ENCODE assay signal across 39 mouse cellular contexts in genomic region chr3:97651604-97652003, GRCm38 (mm10). TPM values are rescaled to one million over a fixed set of nuclear protein-coding genes. Genes with fewer than 3 reads are reported as not detected.
DNase-seq lines count a peak whose midpoint lies in the region; ATAC-seq and TF ChIP-seq lines count a peak whose summit lies in the region.
"Had no signal": no experiment of that assay in that cellular context is flagged by ENCODE, and none has a peak within 500 bp of the region (broad histone marks: within the 10 kb centered on the region; RNA-seq: fewer than 3 reads in every experiment).

No protein-coding gene starts in this region.

- H3K9ac ChIP-seq in liver, adult 2 months (ENCODE audit: low read depth, low read length), result no peak overlapping the region
- H3K9ac ChIP-seq in liver, embryonic 12.5 days, result no peak overlapping the region
- H3K9ac ChIP-seq in heart, embryonic 12.5 days, result peak overlapping the region; percentile 0; the same call in 1 of the 2 replicates
- peak overlapping the region; percentile 25; the same call in 1 of the 2 replicates for H3K9ac ChIP-seq in heart, postnatal 0 days (replicated peaks; ENCODE audit: low read depth, low read length)
- H3K9ac ChIP-seq: embryonic facial prominence, embryonic 15.5 days; forebrain, embryonic 12.5 days; forebrain, postnatal 0 days; kidney, embryonic 15.5 days; liver, embryonic 14.5 days; midbrain, embryonic 13.5 days; stomach, embryonic 15.5 days had no signal

- peak; percentile 12 for DNase-seq in liver, adult 2 months (ENCODE audit: extremely low read depth, low read depth, low spot score)
- peak; percentile 80 for DNase-seq in heart, postnatal 0 days (ENCODE audit: low spot score)
- DNase-seq in retina, postnatal 1 day, result no peak
- DNase-seq in neural tube, embryonic 10.5 days (ENCODE audit: extremely low spot score, low spot score), result no peak
- DNase-seq in kidney, postnatal 10 days, result no peak
- DNase-seq: adrenal gland, postnatal 36 days; B cell, adult 2 months; cerebellum, adult 18-20 months; cerebellum, postnatal 14 days; forebrain, postnatal 0 days; kidney, adult 18-20 months; kidney, postnatal 4 days; layer of hippocampus, postnatal 36 days; left cerebral cortex, postnatal 4 days; lung, adult 2 months; lung, postnatal 10 days; right cerebral cortex, postnatal 14 days had no signal

- peaks cover 30% of the 10 kb centered on the region for H3K4me1 ChIP-seq in liver, adult 2 months (ENCODE audit: control insufficient read depth, insufficient read depth, low read length)
- peaks cover 4% of the 10 kb centered on the region; the same call in 1 of the 2 replicates for H3K4me1 ChIP-seq in liver, embryonic 12.5 days
- H3K4me1 ChIP-seq in heart, embryonic 12.5 days (replicated peaks), result peaks cover 13% of the 10 kb centered on the region; the same call in 1 of the 2 replicates
- H3K4me1 ChIP-seq in heart, postnatal 0 days (ENCODE audit: control insufficient read depth, insufficient read depth), result peaks cover 30% of the 10 kb centered on the region
- H3K4me1 ChIP-seq: embryonic facial prominence, embryonic 10.5 days; embryonic facial prominence, embryonic 15.5 days; forebrain, embryonic 12.5 days; hindbrain, embryonic 10.5 days; midbrain, embryonic 13.5 days; stomach, embryonic 15.5 days had no signal

- H3K4me3 ChIP-seq in liver, adult 2 months (ENCODE audit: insufficient read depth, low read depth, low read length), result no peak overlapping the region
- no peak overlapping the region for H3K4me3 ChIP-seq in liver, embryonic 12.5 days
- H3K4me3 ChIP-seq in heart, embryonic 12.5 days, result peak overlapping the region; percentile 9
- H3K4me3 ChIP-seq in heart, postnatal 0 days (ENCODE audit: low read depth, low read length), result peak overlapping the region; percentile 8; the same call in 1 of the 2 replicates
- H3K4me3 ChIP-seq: embryonic facial prominence, embryonic 10.5 days; embryonic facial prominence, embryonic 15.5 days; forebrain, embryonic 12.5 days; hindbrain, embryonic 10.5 days; kidney, embryonic 15.5 days; midbrain, embryonic 13.5 days; stomach, embryonic 15.5 days had no signal

- no peak for ATAC-seq in liver, embryonic 12.5 days
- no peak for ATAC-seq in heart, embryonic 12.5 days (ENCODE audit: insufficient number of reproducible peaks, low FRiP score)
- peak; percentile 65 for ATAC-seq in heart, postnatal 0 days (ENCODE audit: insufficient read depth, low read depth)
- ATAC-seq: forebrain, postnatal 0 days; hindbrain, embryonic 16.5 days; midbrain, embryonic 13.5 days had no signal

- H3K9me3 ChIP-seq in liver, embryonic 12.5 days (replicated peaks), result no peaks in the 10 kb centered on the region
- H3K9me3 ChIP-seq in heart, embryonic 12.5 days (replicated peaks), result peaks cover 4% of the 10 kb centered on the region
- no peaks in the 10 kb centered on the region; the same call in 1 of the 2 replicates for H3K9me3 ChIP-seq in heart, postnatal 0 days (replicated peaks; ENCODE audit: control insufficient read depth, low read length)
- H3K9me3 ChIP-seq: embryonic facial prominence, embryonic 10.5 days; embryonic facial prominence, embryonic 15.5 days; forebrain, embryonic 12.5 days; kidney, embryonic 15.5 days; stomach, embryonic 15.5 days had no signal

- TF ChIP-seq POLR2A in liver, adult 2 months (IDR thresholded peaks at IDR 0.05; ENCODE audit: extremely low read depth, insufficient read depth, low read length), result no peak

- H3K27me3 ChIP-seq in liver, adult 2 months (ENCODE audit: control insufficient read depth, insufficient read depth, low read length), result no peaks in the 10 kb centered on the region
- H3K27me3 ChIP-seq in liver, embryonic 12.5 days (replicated peaks), result no peaks in the 10 kb centered on the region; the same call in 1 of the 2 replicates
- H3K27me3 ChIP-seq in heart, embryonic 12.5 days (replicated peaks), result no peaks in the 10 kb centered on the region
- H3K27me3 ChIP-seq in heart, postnatal 0 days (ENCODE audit: control insufficient read depth, insufficient read depth, low read length), result no peaks in the 10 kb centered on the region
- H3K27me3 ChIP-seq: embryonic facial prominence, embryonic 15.5 days; forebrain, embryonic 12.5 days; kidney, embryonic 15.5 days; midbrain, embryonic 13.5 days; stomach, embryonic 15.5 days had no signal

- WGBS in liver, adult 2 months, result 91% methylated on average over 10 of the region's 10 CpGs
- 59% methylated on average over 10 of the region's 10 CpGs for WGBS in liver, embryonic 12.5 days (ENCODE audit: insufficient replicate concordance)
- WGBS in heart, embryonic 12.5 days, result 50% methylated on average over 10 of the region's 10 CpGs
- 37% methylated on average over 10 of the region's 10 CpGs for WGBS in heart, postnatal 0 days

- 0 out of 2 replicates have a peak overlapping the region, but pooled peaks have one; percentile 1 for H3K27ac ChIP-seq in liver, adult 2 months (replicated peaks; ENCODE audit: insufficient read depth, low read depth, low read length)
- no peak overlapping the region for H3K27ac ChIP-seq in liver, embryonic 12.5 days
- H3K27ac ChIP-seq in heart, embryonic 12.5 days (ENCODE audit: poor library complexity, severe bottlenecking), result peak overlapping the region; percentile 81
- peak overlapping the region; percentile 88 for H3K27ac ChIP-seq in heart, postnatal 0 days (ENCODE audit: low read depth)
- H3K27ac ChIP-seq: embryonic facial prominence, embryonic 10.5 days; embryonic facial prominence, embryonic 15.5 days; forebrain, embryonic 12.5 days; hindbrain, embryonic 10.5 days; kidney, embryonic 15.5 days; liver, embryonic 14.5 days; macrophage; midbrain, embryonic 13.5 days; stomach, embryonic 15.5 days had no signal

- TF ChIP-seq CTCF in liver, adult 2 months (IDR thresholded peaks at IDR 0.05; ENCODE audit: low read depth, low read length), result no peak
- no peak for TF ChIP-seq CTCF in heart, postnatal 0 days (IDR thresholded peaks at IDR 0.05; ENCODE audit: low read depth)

- TF ChIP-seq EP300 in heart, postnatal 0 days (IDR thresholded peaks at IDR 0.05; ENCODE audit: low read depth), result no peak

- no peak overlapping the region for H3K4me2 ChIP-seq in liver, embryonic 12.5 days
- peak overlapping the region; percentile 55 for H3K4me2 ChIP-seq in heart, embryonic 12.5 days
- peak overlapping the region; percentile 52 for H3K4me2 ChIP-seq in heart, postnatal 0 days (ENCODE audit: low read depth, low read length)
- H3K4me2 ChIP-seq: embryonic facial prominence, embryonic 15.5 days; forebrain, embryonic 12.5 days; kidney, embryonic 15.5 days; midbrain, embryonic 13.5 days; stomach, embryonic 15.5 days had no signal

- no peaks in the 10 kb centered on the region for H3K79me2 ChIP-seq in liver, adult 2 months (ENCODE audit: control insufficient read depth, insufficient read depth, low read length)

- peaks cover 55% of the 10 kb centered on the region for H3K36me3 ChIP-seq in liver, adult 2 months (ENCODE audit: control insufficient read depth, insufficient read depth, low read length)
- H3K36me3 ChIP-seq in liver, embryonic 12.5 days, result no peaks in the 10 kb centered on the region
- H3K36me3 ChIP-seq in heart, embryonic 12.5 days, result no peaks in the 10 kb centered on the region
- H3K36me3 ChIP-seq in heart, postnatal 0 days (replicated peaks; ENCODE audit: control insufficient read depth, insufficient read depth, low read length), result no peaks in the 10 kb centered on the region
- H3K36me3 ChIP-seq: embryonic facial prominence, embryonic 10.5 days; embryonic facial prominence, embryonic 15.5 days; forebrain, embryonic 12.5 days; hindbrain, embryonic 10.5 days; kidney, embryonic 15.5 days; midbrain, embryonic 13.5 days; stomach, embryonic 15.5 days had no signal

RNA-seq across cellular contexts. Expression of gene Prkab2, which starts 6.4 kb away (rescaled TPM):
- 0.81 and 0.83 TPM in 2 replicates for total RNA-seq in liver, adult 2 months (2014; rRNA removed)
- polyA plus RNA-seq in liver, adult 2 months (2012; rRNA removed), result 1.5 TPM in 2 replicates
- 2.8 and 3.1 TPM in 2 replicates for polyA plus RNA-seq in liver, embryonic 12.5 days (2016; fragmentation: Nextera tagmentation; extraction: Ambion mirVana)
- 24.6 and 25.1 TPM in 2 replicates for polyA plus RNA-seq in heart, embryonic 12.5 days (2016; fragmentation: Nextera tagmentation; extraction: Ambion mirVana)
- 12.4 and 17.4 TPM in 2 replicates for total RNA-seq in heart, postnatal 0 days (2014; rRNA removed; ENCODE audit: low replicate concordance)
- 9.3 and 10.5 TPM in 2 replicates for polyA plus RNA-seq in heart, postnatal 0 days (2015; fragmentation: Nextera tagmentation; extraction: Ambion mirVana)

RNA-seq across cellular contexts. Expression of gene Gm17651, which starts 22.9 kb away (rescaled TPM):
- not detected in 2 replicates for total RNA-seq in liver, adult 2 months (2014; rRNA removed)
- not detected in 2 replicates for polyA plus RNA-seq in liver, adult 2 months (2012; rRNA removed)
- not detected in 2 replicates for polyA plus RNA-seq in liver, embryonic 12.5 days (2016; fragmentation: Nextera tagmentation; extraction: Ambion mirVana)
- not detected in 2 replicates for polyA plus RNA-seq in heart, embryonic 12.5 days (2016; fragmentation: Nextera tagmentation; extraction: Ambion mirVana)
- total RNA-seq in heart, postnatal 0 days (2014; rRNA removed; ENCODE audit: low replicate concordance), result not detected in 2 replicates
- polyA plus RNA-seq in heart, postnatal 0 days (2015; fragmentation: Nextera tagmentation; extraction: Ambion mirVana), result not detected in 2 replicates
- total RNA-seq: adrenal gland, adult 18-20 months; adrenal gland, postnatal 36 days; forebrain, postnatal 0 days; layer of hippocampus, adult 8-10 months; layer of hippocampus, postnatal 36 days; left cerebral cortex, postnatal 4 days; megakaryocyte-erythroid progenitor cell, adult 5-6 weeks had no signal
- polyA plus RNA-seq: brain, embryonic 14.5 days; cortical plate, adult 2 months; embryonic facial prominence, embryonic 10.5 days; embryonic facial prominence, embryonic 15.5 days; forebrain, embryonic 12.5 days; forebrain, postnatal 0 days; gonadal fat pad, adult 2 months; hindbrain, embryonic 10.5 days; hindbrain, embryonic 16.5 days; intestine, embryonic 14.5 days; kidney, embryonic 15.5 days; limb, embryonic 14.5 days; liver, embryonic 14.5 days; lung, adult 2 months; macrophage; midbrain, embryonic 13.5 days; neural tube, embryonic 14.5 days; stomach, embryonic 15.5 days; urinary bladder, adult 2 months had no signal

RNA-seq across cellular contexts. Expression of gene Fmo5, which starts 23.0 kb away (rescaled TPM):
- total RNA-seq in liver, adult 2 months (2014; rRNA removed), result 352 and 363 TPM in 2 replicates
- polyA plus RNA-seq in liver, adult 2 months (2012; rRNA removed), result 145 and 230 TPM in 2 replicates
- polyA plus RNA-seq in liver, embryonic 12.5 days (2016; fragmentation: Nextera tagmentation; extraction: Ambion mirVana), result 5.6 and 5.7 TPM in 2 replicates
- 3.3 and 3.5 TPM in 2 replicates for polyA plus RNA-seq in heart, embryonic 12.5 days (2016; fragmentation: Nextera tagmentation; extraction: Ambion mirVana)
- total RNA-seq in heart, postnatal 0 days (2014; rRNA removed; ENCODE audit: low replicate concordance), result 3.8 and 19.2 TPM in 2 replicates
- polyA plus RNA-seq in heart, postnatal 0 days (2015; fragmentation: Nextera tagmentation; extraction: Ambion mirVana), result 4.6 and 5.0 TPM in 2 replicates

RNA-seq across cellular contexts. Expression of gene Chd1l, which starts 41.6 kb away (rescaled TPM):
- total RNA-seq in liver, adult 2 months (2014; rRNA removed), result 7.3 and 7.7 TPM in 2 replicates
- polyA plus RNA-seq in liver, adult 2 months (2012; rRNA removed), result 2.3 and 2.4 TPM in 2 replicates
- 20.3 and 21.4 TPM in 2 replicates for polyA plus RNA-seq in liver, embryonic 12.5 days (2016; fragmentation: Nextera tagmentation; extraction: Ambion mirVana)
- polyA plus RNA-seq in heart, embryonic 12.5 days (2016; fragmentation: Nextera tagmentation; extraction: Ambion mirVana), result 19.0 and 19.7 TPM in 2 replicates
- 7.6 and 13.0 TPM in 2 replicates for total RNA-seq in heart, postnatal 0 days (2014; rRNA removed; ENCODE audit: low replicate concordance)
- polyA plus RNA-seq in heart, postnatal 0 days (2015; fragmentation: Nextera tagmentation; extraction: Ambion mirVana), result 10.6 and 11.9 TPM in 2 replicates

Comparison
In these comparisons a context has a peak if more than half of its experiments do, and no peak if none do; other contexts are left out.
1. RNA of gene Fmo5, which starts 23.0 kb away (polyA plus RNA-seq): 145 to 230 TPM in liver, adult 2 months; 5.6 to 5.7 TPM in liver, embryonic 12.5 days, 4.6 to 5.0 TPM in heart, postnatal 0 days and 3.3 to 3.5 TPM in heart, embryonic 12.5 days; every median in the first group is over 10 times any median in the second.
2. DNase-seq: peak in liver, adult 2 months (single experiment) and heart, postnatal 0 days (single experiment); none in retina, postnatal 1 day (single experiment), neural tube, embryonic 10.5 days (single experiment) and kidney, postnatal 10 days (single experiment).
3. H3K4me3 ChIP-seq: peak in heart, embryonic 12.5 days (single experiment) and heart, postnatal 0 days (single experiment); none in liver, adult 2 months (single experiment) and liver, embryonic 12.5 days (single experiment).
4. H3K9ac ChIP-seq: peak in heart, embryonic 12.5 days (single experiment) and heart, postnatal 0 days (single experiment); none in liver, adult 2 months (single experiment) and liver, embryonic 12.5 days (single experiment).